Mouse (Mus musculus) kidney, adult 10 weeks (tissue): Measurements from ENCODE around the gene Fmr1nb. TPM values are rescaled to one million over a fixed set of nuclear protein-coding genes. Genes with fewer than 3 reads are reported as not detected.

ENCODE experiments used
- polyA plus RNA-seq: library from polyadenylated mRNA; stranded (reverse); fragments of 350-450 nt; fragmentation: Illumina TruSeq; extraction: RNeasy Lipid Tissue Mini Kit (QIAGEN cat#74804); gene quantifications from one replicate; pipeline ENCODE4 v1.2.3, GENCODE M21; 2014; ENCODE audit warnings: low read depth, low replicate concordance

The Fmr1nb gene
- not detected for polyA plus RNA-seq

GRCm38 (mm10) chrX:68761606-68762005 is at the start of gene Fmr1nb:
Gene Fmr1nb, plus strand, starts transcription at chrX:68761839.

DNA sequence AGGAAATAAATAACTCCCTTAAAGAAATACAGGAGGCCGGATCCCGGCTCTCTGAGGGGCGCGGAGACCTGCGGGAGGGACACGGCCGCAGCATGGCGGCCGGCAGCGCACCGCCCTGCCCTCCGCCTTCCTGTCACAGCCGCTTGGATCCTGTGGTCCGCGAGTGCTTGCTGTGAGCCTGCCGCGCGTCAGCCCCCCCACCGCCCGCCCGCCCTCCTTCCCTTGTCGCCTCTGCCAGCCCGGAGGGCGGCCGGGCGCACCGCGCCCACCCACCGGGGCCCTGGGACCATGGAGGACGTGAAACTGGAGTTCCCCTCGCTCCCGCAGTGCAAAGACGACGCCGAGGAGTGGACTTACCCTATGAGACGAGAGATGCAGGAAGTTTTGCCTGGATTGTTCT is 59.4 kb downstream of the Fmr1nb start, which contains the start of gene Gm14698:
Gene Gm14698, plus strand, starts transcription at position 35 of the 400 bp plus-strand sequence.

Other genes starting within 250 kb of the Fmr1nb start
- 130 TPM for gene Fmr1, start 83.3 kb upstream of the Fmr1nb start, polyA plus RNA-seq
- gene Gm14698, start 59.3 kb downstream of the Fmr1nb start, polyA plus RNA-seq: 0.69 TPM
- not detected for gene Gm6812, start 131.2 kb downstream of the Fmr1nb start, polyA plus RNA-seq